24 mouse cellular contexts compared by ENCODE assay signal in the genomic region with DNA sequence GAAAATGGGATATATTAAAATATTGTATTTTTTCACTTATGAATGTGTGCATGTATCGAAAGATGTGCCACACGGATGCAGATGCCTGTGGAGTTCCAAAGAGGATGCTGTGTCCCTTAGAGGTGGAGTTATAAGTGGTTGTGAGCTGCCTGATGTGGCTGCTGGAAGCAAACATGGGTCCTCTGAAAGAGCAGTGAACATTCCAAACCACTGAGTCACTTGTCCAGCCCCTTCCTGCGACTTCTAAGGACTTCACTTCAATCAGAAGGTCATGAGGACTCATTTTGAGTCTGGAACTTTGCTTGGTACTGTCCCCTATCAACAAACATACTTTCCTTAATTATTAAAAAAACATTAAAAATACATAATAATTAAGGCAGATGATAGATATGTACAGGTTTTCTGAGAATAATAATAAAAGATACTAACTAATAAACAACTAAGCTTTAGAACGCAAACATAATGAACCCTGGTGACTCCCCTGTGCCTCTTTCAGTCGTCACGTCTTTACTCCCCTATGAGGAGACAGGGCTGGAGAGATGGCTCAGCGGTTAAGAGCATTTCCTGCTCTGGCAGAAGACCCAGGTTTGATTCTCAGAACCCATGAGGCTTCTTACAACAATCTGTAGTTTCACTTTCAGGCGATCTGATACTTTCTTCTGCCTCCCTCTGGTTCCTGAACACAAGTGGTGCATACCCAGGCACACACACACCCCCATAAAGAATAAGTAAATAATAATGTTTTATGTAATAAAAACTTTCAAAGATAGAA. TPM values are rescaled to one million over a fixed set of nuclear protein-coding genes. Genes with fewer than 3 reads are reported as not detected.
DNase-seq lines count a peak whose midpoint lies in the region; ATAC-seq lines count a peak whose summit lies in the region.
"Had no signal": no experiment of that assay in that cellular context is flagged by ENCODE, and none has a peak within 500 bp of the region (broad histone marks: within the 10 kb centered on the region; RNA-seq: fewer than 3 reads in every experiment).

No protein-coding gene starts in this region.

- no peaks in the 10 kb centered on the region for H3K9me3 ChIP-seq in hindbrain, embryonic 14.5 days (ENCODE audit: control insufficient read depth, low read length)
- no peaks in the 10 kb centered on the region for H3K9me3 ChIP-seq in limb, embryonic 10.5 days (replicated peaks)
- H3K9me3 ChIP-seq: heart, embryonic 12.5 days; kidney, embryonic 15.5 days; limb, embryonic 13.5 days; neural tube, embryonic 12.5 days had no signal

- H3K27ac ChIP-seq in hindbrain, embryonic 14.5 days = no peak overlapping the region
- H3K27ac ChIP-seq in limb, embryonic 10.5 days = no peak overlapping the region
- H3K27ac ChIP-seq: kidney, embryonic 15.5 days; layer of hippocampus, adult 2 months; limb, embryonic 13.5 days; macrophage; neural tube, embryonic 12.5 days had no signal

- H3K9ac ChIP-seq in hindbrain, embryonic 14.5 days = no peak overlapping the region
- H3K9ac ChIP-seq: forebrain, postnatal 0 days; heart, embryonic 12.5 days; kidney, embryonic 15.5 days; limb, embryonic 13.5 days; neural tube, embryonic 12.5 days had no signal

- no peak for DNase-seq in urinary bladder, adult 2 months (ENCODE audit: low spot score)
- DNase-seq in hindbrain, embryonic 14.5 days (ENCODE audit: low spot score) = no peak
- no peak for DNase-seq in limb, embryonic 10.5 days (ENCODE audit: low spot score)
- DNase-seq in heart, adult 9 months (ENCODE audit: low spot score in 2 of 2) = no peak
- DNase-seq: cerebellum, adult 11 months; cerebellum, postnatal 25 days; forebrain, postnatal 0 days; heart, postnatal 4 days; right cerebral cortex, postnatal 25 days had no signal

- no peaks in the 10 kb centered on the region for H3K4me1 ChIP-seq in hindbrain, embryonic 14.5 days (replicated peaks; ENCODE audit: control insufficient read depth, insufficient read depth, low read length)
- H3K4me1 ChIP-seq in limb, embryonic 10.5 days = no peaks in the 10 kb centered on the region
- H3K4me1 ChIP-seq: kidney, embryonic 15.5 days; limb, embryonic 13.5 days; neural tube, embryonic 12.5 days had no signal

- no peaks in the 10 kb centered on the region for H3K27me3 ChIP-seq in hindbrain, embryonic 14.5 days (ENCODE audit: control insufficient read depth, insufficient read depth, low read length)
- H3K27me3 ChIP-seq in limb, embryonic 10.5 days (ENCODE audit: low read depth, poor library complexity, severe bottlenecking) = no peaks in the 10 kb centered on the region
- H3K27me3 ChIP-seq: heart, embryonic 12.5 days; kidney, embryonic 15.5 days; limb, embryonic 13.5 days; neural tube, embryonic 12.5 days had no signal

- WGBS in hindbrain, embryonic 14.5 days = 79% methylated on average over 8 of the region's 8 CpGs
- 81% methylated on average over 8 of the region's 8 CpGs for WGBS in limb, embryonic 10.5 days

- H3K36me3 ChIP-seq in hindbrain, embryonic 14.5 days (replicated peaks; ENCODE audit: control insufficient read depth, insufficient read depth) = no peaks in the 10 kb centered on the region
- no peaks in the 10 kb centered on the region for H3K36me3 ChIP-seq in limb, embryonic 10.5 days
- H3K36me3 ChIP-seq: heart, embryonic 12.5 days; kidney, embryonic 15.5 days; limb, embryonic 13.5 days; neural tube, embryonic 12.5 days had no signal

- ATAC-seq in CD4-positive, CD25-positive, alpha-beta regulatory T cell, adult 4 months = peak; percentile 99
- ATAC-seq in activated CD4-positive, CD25-positive, alpha-beta regulatory T cell, adult 4 months = peak; percentile 98
- ATAC-seq in neutrophil, adult 5-6 weeks (ENCODE audit: extremely low read depth, insufficient number of reproducible peaks, low FRiP score, poor library complexity, severe bottlenecking) = 0 out of 2 replicates have a peak, but pooled peaks have one; percentile 33
- ATAC-seq in hindbrain, embryonic 14.5 days (ENCODE audit: low FRiP score) = no peak
- ATAC-seq: forebrain, postnatal 0 days had no signal

- no peak overlapping the region for H3K4me2 ChIP-seq in hindbrain, embryonic 14.5 days (replicated peaks)
- H3K4me2 ChIP-seq: heart, embryonic 12.5 days; kidney, embryonic 15.5 days; limb, embryonic 13.5 days; neural tube, embryonic 12.5 days had no signal

- H3K4me3 ChIP-seq in hindbrain, embryonic 14.5 days (replicated peaks; ENCODE audit: low read length) = no peak overlapping the region
- no peak overlapping the region for H3K4me3 ChIP-seq in limb, embryonic 10.5 days
- H3K4me3 ChIP-seq: heart, embryonic 12.5 days; kidney, embryonic 15.5 days; layer of hippocampus, adult 2 months; limb, embryonic 13.5 days; neural tube, embryonic 12.5 days had no signal

RNA-seq across cellular contexts. Expression of a gene that starts 5.8 kb away (rescaled TPM):
- polyA plus RNA-seq in CD4-positive, CD25-positive, alpha-beta regulatory T cell, adult 4 months (2017; shearing (Covaris generic)) = 1 to 10 TPM; 1.2 to 1.5 TPM
- polyA plus RNA-seq in activated CD4-positive, CD25-positive, alpha-beta regulatory T cell, adult 4 months (2017; shearing (Covaris generic)) = under 1 TPM; 0.38 to 0.90 TPM
- not detected in 2 replicates for total RNA-seq in neutrophil, adult 5-6 weeks (2017)
- polyA plus RNA-seq in urinary bladder, adult 2 months (2012; rRNA removed) = not detected in 2 replicates
- not detected in 2 replicates for polyA plus RNA-seq in hindbrain, embryonic 14.5 days (2014; fragmentation: Nextera tagmentation; extraction: Ambion mirVana)
- not detected in 2 replicates for polyA plus RNA-seq in limb, embryonic 10.5 days (2016; fragmentation: Nextera tagmentation; extraction: Ambion mirVana)
- total RNA-seq: forebrain, postnatal 0 days; gastrocnemius, adult 8-10 months; heart, postnatal 4 days; layer of hippocampus, adult 2 months had no signal
- polyA plus RNA-seq: forebrain, postnatal 0 days; heart, embryonic 12.5 days; intestine, embryonic 14.5 days; kidney, embryonic 15.5 days; limb, embryonic 13.5 days; neural tube, embryonic 12.5 days had no signal

RNA-seq across cellular contexts. Expression of a gene that starts 5.8 kb away (rescaled TPM):
- polyA plus RNA-seq in CD4-positive, CD25-positive, alpha-beta regulatory T cell, adult 4 months (2017; shearing (Covaris generic)) = not detected
- not detected for polyA plus RNA-seq in activated CD4-positive, CD25-positive, alpha-beta regulatory T cell, adult 4 months (2017; shearing (Covaris generic))
- total RNA-seq in neutrophil, adult 5-6 weeks (2017) = not detected in 2 replicates
- not detected in 2 replicates for polyA plus RNA-seq in urinary bladder, adult 2 months (2012; rRNA removed)
- polyA plus RNA-seq in hindbrain, embryonic 14.5 days (2014; fragmentation: Nextera tagmentation; extraction: Ambion mirVana) = not detected in 2 replicates
- polyA plus RNA-seq in limb, embryonic 10.5 days (2016; fragmentation: Nextera tagmentation; extraction: Ambion mirVana) = not detected in 2 replicates
- total RNA-seq: forebrain, postnatal 0 days; gastrocnemius, adult 8-10 months; heart, postnatal 4 days; layer of hippocampus, adult 2 months; left cerebral cortex, adult 8-10 months; midbrain, postnatal 0 days had no signal
- polyA plus RNA-seq: embryonic facial prominence, embryonic 11.5 days; forebrain, postnatal 0 days; heart, embryonic 12.5 days; intestine, embryonic 14.5 days; kidney, embryonic 15.5 days; limb, embryonic 13.5 days; liver, embryonic 16.5 days; macrophage; midbrain, postnatal 0 days; neural tube, embryonic 12.5 days had no signal

RNA-seq across cellular contexts. Expression of a gene that starts 19.7 kb away (rescaled TPM):
- under 1 TPM in 1 of 2 experiments, not detected in 1; 0.35 TPM for polyA plus RNA-seq in CD4-positive, CD25-positive, alpha-beta regulatory T cell, adult 4 months (2017; shearing (Covaris generic))
- under 1 TPM in 1 of 2 experiments, not detected in 1; 0.25 TPM for polyA plus RNA-seq in activated CD4-positive, CD25-positive, alpha-beta regulatory T cell, adult 4 months (2017; shearing (Covaris generic))
- total RNA-seq in neutrophil, adult 5-6 weeks (2017) = not detected in 2 replicates
- polyA plus RNA-seq in urinary bladder, adult 2 months (2012; rRNA removed) = 0.04 and 0.06 TPM in 2 replicates
- not detected in 2 replicates for polyA plus RNA-seq in hindbrain, embryonic 14.5 days (2014; fragmentation: Nextera tagmentation; extraction: Ambion mirVana)
- polyA plus RNA-seq in limb, embryonic 10.5 days (2016; fragmentation: Nextera tagmentation; extraction: Ambion mirVana) = 0.08 TPM in 1 of 2 replicates, not detected in the other
- total RNA-seq: forebrain, postnatal 0 days; gastrocnemius, adult 8-10 months; heart, postnatal 4 days; layer of hippocampus, adult 2 months; left cerebral cortex, adult 8-10 months; midbrain, postnatal 0 days had no signal
- polyA plus RNA-seq: embryonic facial prominence, embryonic 11.5 days; forebrain, postnatal 0 days; heart, embryonic 12.5 days; intestine, embryonic 14.5 days; kidney, embryonic 15.5 days; limb, embryonic 13.5 days; midbrain, postnatal 0 days; neural tube, embryonic 12.5 days had no signal

RNA-seq across cellular contexts. Expression of a gene that starts 32.8 kb away (rescaled TPM):
- polyA plus RNA-seq in CD4-positive, CD25-positive, alpha-beta regulatory T cell, adult 4 months (2017; shearing (Covaris generic)) = 1,000 to 10,000 TPM; 7,747 to 9,345 TPM
- polyA plus RNA-seq in activated CD4-positive, CD25-positive, alpha-beta regulatory T cell, adult 4 months (2017; shearing (Covaris generic)) = 1,000 to 10,000 TPM; 8,975 to 9,816 TPM
- total RNA-seq in neutrophil, adult 5-6 weeks (2017) = 2,529 and 2,921 TPM in 2 replicates
- 721 and 902 TPM in 2 replicates for polyA plus RNA-seq in urinary bladder, adult 2 months (2012; rRNA removed)
- 113 and 135 TPM in 2 replicates for polyA plus RNA-seq in hindbrain, embryonic 14.5 days (2014; fragmentation: Nextera tagmentation; extraction: Ambion mirVana)
- polyA plus RNA-seq in limb, embryonic 10.5 days (2016; fragmentation: Nextera tagmentation; extraction: Ambion mirVana) = 73.7 and 87.1 TPM in 2 replicates

RNA-seq across cellular contexts. Expression of a gene that starts 54.3 kb away (rescaled TPM):
- 1 to 10 TPM; 4.1 to 4.4 TPM for polyA plus RNA-seq in CD4-positive, CD25-positive, alpha-beta regulatory T cell, adult 4 months (2017; shearing (Covaris generic))
- 1 to 10 TPM; 5.5 to 5.7 TPM for polyA plus RNA-seq in activated CD4-positive, CD25-positive, alpha-beta regulatory T cell, adult 4 months (2017; shearing (Covaris generic))
- total RNA-seq in neutrophil, adult 5-6 weeks (2017) = 12.6 and 15.3 TPM in 2 replicates
- polyA plus RNA-seq in urinary bladder, adult 2 months (2012; rRNA removed) = 57.5 and 74.7 TPM in 2 replicates
- 25.6 and 27.4 TPM in 2 replicates for polyA plus RNA-seq in hindbrain, embryonic 14.5 days (2014; fragmentation: Nextera tagmentation; extraction: Ambion mirVana)
- polyA plus RNA-seq in limb, embryonic 10.5 days (2016; fragmentation: Nextera tagmentation; extraction: Ambion mirVana) = 15.4 and 17.7 TPM in 2 replicates
